Mouse (Mus musculus): ENCODE results near the gene Fez2. TPM values are rescaled to one million over a fixed set of nuclear protein-coding genes. Genes with fewer than 3 reads are reported as not detected.

Gene Fez2
- polyA plus RNA-seq, 1 experiment from 2014 or later, result 56.9 TPM

Other genes with a start within 250 kb of the Fez2 start
- gene Crim1, start 217.9 kb downstream of the Fez2 start, polyA plus RNA-seq (2014; fragmentation: Nextera tagmentation; extraction: Ambion mirVana), result 2.0 and 2.6 TPM in 2 replicates
- gene Vit, start 89.9 kb upstream of the Fez2 start, polyA plus RNA-seq (2014; fragmentation: Nextera tagmentation; extraction: Ambion mirVana), result not detected in 2 replicates